Mouse (Mus musculus) olfactory bulb, adult 2 months (tissue): Measurements from ENCODE around the gene Tssc4.

ENCODE experiments used
- CTCF ChIP-seq: fragments of 200-500 bp; IDR thresholded peaks from 2 replicates; pipeline ENCODE4 v1.5.1; 2012; ENCODE audit warnings: low read depth, mild to moderate bottlenecking, low read length, moderate library complexity; ENCODE audit not compliant: insufficient read depth
- POLR2A ChIP-seq: fragments of 200-500 bp; IDR thresholded peaks from 2 replicates; pipeline ENCODE4 v1.6.1; 2012; ENCODE audit warnings: mild to moderate bottlenecking, low read depth, low read length, moderate library complexity; ENCODE audit not compliant: insufficient read depth

- no peak for TF ChIP-seq CTCF
- TF ChIP-seq POLR2A, result no peak
These were observed 17.7 kb upstream of the Tssc4 start for GRCm38 (mm10) chr7:143051316-143051715.
